Mouse (Mus musculus) adrenal gland, postnatal 36 days (tissue): ENCODE results near the gene Lad1. TPM values are rescaled to one million over a fixed set of nuclear protein-coding genes. Genes with fewer than 3 reads are reported as not detected.
A peak's percentile ranks its signal among the peaks of the same experiment; 100 is the strongest.

Experiments used
- DNase-seq, 2 experiments: peaks; one replicate each; pipeline ENCODE4 v3.0.0; 2021; ENCODE audit warnings: mixed read lengths in 1 of 2
- total RNA-seq, 2 experiments: library from RNA; stranded (reverse); gene quantifications; 2 replicates each; pipeline ENCODE4 v1.2.3; 2021

Gene Lad1
- total RNA-seq, 2 experiments from 2014 or later: not detected

- DNase-seq: peak; percentile 9 to 10
These were observed 26.1 kb downstream of the Lad1 start for GRCm38 (mm10) chr1:135844481-135844880.

- no peak for DNase-seq
These were observed 28.2 kb downstream of the Lad1 start for GRCm38 (mm10) chr1:135846632-135847031.

GRCm38 (mm10) chr1:135847139-135847562 is 28.8 kb downstream of the Lad1 start:
- DNase-seq: peak; percentile 45 to 64

- DNase-seq: peak in 1 of 2 experiments; percentile 9
These were observed 29.4 kb downstream of the Lad1 start for GRCm38 (mm10) chr1:135847611-135848351.

- peak; percentile 43 to 55 for DNase-seq
These were observed 32.5 kb downstream of the Lad1 start for GRCm38 (mm10) chr1:135850722-135851512.

GRCm38 (mm10) chr1:135852044-135852756 is 33.8 kb downstream of the Lad1 start:
- no peak for DNase-seq

GRCm38 (mm10) chr1:135853200-135853599 is 34.8 kb downstream of the Lad1 start:
- no peak for DNase-seq

- DNase-seq: no peak
These were observed 36.4 kb downstream of the Lad1 start for GRCm38 (mm10) chr1:135854591-135855343.

- DNase-seq: no peak
These were observed 36.9 kb downstream of the Lad1 start for GRCm38 (mm10) chr1:135855344-135855687.

- DNase-seq: no peak
These were observed 37.7 kb downstream of the Lad1 start for GRCm38 (mm10) chr1:135856070-135856469.

GRCm38 (mm10) chr1:135857137-135857775 is 38.9 kb downstream of the Lad1 start:
- DNase-seq: no peak

- DNase-seq: no peak
These were observed 40.1 kb downstream of the Lad1 start for GRCm38 (mm10) chr1:135858533-135858932.

- DNase-seq: no peak
These were observed 42.7 kb downstream of the Lad1 start for GRCm38 (mm10) chr1:135861091-135861490.

- peak; percentile 38 to 39 for DNase-seq
These were observed 43.7 kb downstream of the Lad1 start for GRCm38 (mm10) chr1:135861980-135862552.

- DNase-seq: no peak
These were observed 44.2 kb downstream of the Lad1 start for GRCm38 (mm10) chr1:135862561-135862960.

- no peak for DNase-seq
These were observed 45.5 kb downstream of the Lad1 start for GRCm38 (mm10) chr1:135863786-135864335.

- no peak for DNase-seq
These were observed 46.4 kb downstream of the Lad1 start for GRCm38 (mm10) chr1:135864830-135865229.

GRCm38 (mm10) chr1:135865518-135866194 is 47.3 kb downstream of the Lad1 start:
- peak; percentile 85 to 90 for DNase-seq

GRCm38 (mm10) chr1:135868570-135868969 is 50.2 kb downstream of the Lad1 start:
- no peak for DNase-seq

- no peak for DNase-seq
These were observed 54.6 kb downstream of the Lad1 start for GRCm38 (mm10) chr1:135872991-135873390.
